Mouse (Mus musculus): ENCODE results near the gene Csk. TPM values are rescaled to one million over a fixed set of nuclear protein-coding genes. Genes with fewer than 3 reads are reported as not detected.

Csk gene
- polyA plus RNA-seq, 1 experiment from 2014 or later = 29.9 TPM

DNA sequence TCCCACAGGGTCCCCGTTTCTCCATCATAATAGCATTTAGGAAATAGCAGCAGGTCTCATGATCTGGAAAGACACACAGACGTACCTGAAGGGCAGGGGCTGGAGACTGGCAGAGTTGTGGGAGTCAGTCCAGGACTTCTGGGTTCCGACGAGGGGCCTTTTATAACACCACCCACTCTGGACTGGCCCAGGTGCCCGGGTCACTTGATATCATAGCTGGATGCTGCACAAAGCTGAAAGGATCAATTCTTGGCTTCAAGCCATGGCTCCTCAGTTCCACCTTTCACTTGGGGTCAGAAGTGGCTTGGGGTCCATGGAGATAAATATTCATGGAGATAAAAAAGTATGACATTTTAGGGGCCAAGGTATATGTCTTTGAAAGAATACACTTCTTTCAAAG, 30.1 kb upstream of the Csk start, which contains the start of gene Cyp1a2:
Cyp1a2 (minus strand) TSS at position 184 of the 400 bp plus-strand sequence.
- ATAC-seq (replicated peaks; ENCODE audit: extremely low read depth, insufficient read depth, low FRiP score) = no peak
- Histone ChIP-seq H3K9ac (ENCODE audit: low read length) (no peak within 1 kb of the TSS), H3K4me3 (ENCODE audit: low read length) (no peak within 1 kb of the TSS), H3K4me2 (ENCODE audit: low read depth, low read length) (no peak within 1 kb of the TSS), H3K4me1 (ENCODE audit: control insufficient read depth, insufficient read depth, low read length) (no peaks in the 10 kb centered on the region), H3K9me3 (replicated peaks; ENCODE audit: control insufficient read depth, low read length) (no peaks in the 10 kb centered on the region), H3K36me3 (ENCODE audit: control insufficient read depth, insufficient read depth) (no peaks in the 10 kb centered on the region), H3K27ac (ENCODE audit: low read length) (no peak within 1 kb of the TSS), H3K27me3 (ENCODE audit: control insufficient read depth, insufficient read depth, low read length) (no peaks in the 10 kb centered on the region)
- 69% methylated on average over 5 of the region's 5 CpGs for WGBS

DNA sequence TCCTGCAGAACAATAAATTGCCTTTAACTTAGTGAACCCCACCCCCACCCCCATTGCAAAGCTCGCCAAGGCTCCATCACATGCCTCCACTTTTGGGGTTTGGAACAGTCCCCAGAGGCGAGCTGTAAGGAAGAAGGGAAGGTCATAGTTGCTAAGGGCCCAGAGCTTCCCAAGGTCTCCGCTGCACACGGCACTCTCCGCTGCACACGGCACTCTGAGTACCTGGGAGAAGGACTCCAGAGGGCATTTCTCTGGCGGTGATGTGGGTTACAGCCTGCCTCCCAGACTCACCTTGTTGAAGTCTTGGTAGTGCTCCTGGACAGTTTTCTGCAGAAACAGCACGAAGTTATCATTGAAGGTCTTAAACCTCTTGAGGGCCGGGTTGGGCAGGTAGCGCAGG, 28.0 kb upstream of the Csk start:
- Histone ChIP-seq H3K4me1 (ENCODE audit: control insufficient read depth, insufficient read depth, low read length) (no peaks in the 10 kb centered on the region), H3K9ac (ENCODE audit: low read length) (no peak overlapping the region), H3K4me3 (ENCODE audit: low read length) (no peak overlapping the region), H3K4me2 (ENCODE audit: low read depth, low read length) (no peak overlapping the region), H3K9me3 (replicated peaks; ENCODE audit: control insufficient read depth, low read length) (no peaks in the 10 kb centered on the region), H3K27ac (ENCODE audit: low read length) (no peak overlapping the region), H3K27me3 (ENCODE audit: control insufficient read depth, insufficient read depth, low read length) (no peaks in the 10 kb centered on the region), H3K36me3 (ENCODE audit: control insufficient read depth, insufficient read depth) (no peaks in the 10 kb centered on the region)
- 74% methylated on average over 10 of the region's 10 CpGs for WGBS
- ATAC-seq (replicated peaks; ENCODE audit: extremely low read depth, insufficient read depth, low FRiP score) = no peak

- Histone ChIP-seq H3K36me3 (ENCODE audit: control insufficient read depth, insufficient read depth) (no peaks in the 10 kb centered on the region), H3K4me2 (ENCODE audit: low read depth, low read length) (no peak overlapping the region), H3K27ac (ENCODE audit: low read length) (no peak overlapping the region), H3K9me3 (replicated peaks; ENCODE audit: control insufficient read depth, low read length) (no peaks in the 10 kb centered on the region), H3K27me3 (ENCODE audit: control insufficient read depth, insufficient read depth, low read length) (no peaks in the 10 kb centered on the region), H3K4me3 (ENCODE audit: low read length) (no peak overlapping the region), H3K4me1 (ENCODE audit: control insufficient read depth, insufficient read depth, low read length) (no peaks in the 10 kb centered on the region), H3K9ac (ENCODE audit: low read length) (no peak overlapping the region)
- no peak for ATAC-seq (replicated peaks; ENCODE audit: extremely low read depth, insufficient read depth, low FRiP score)
- WGBS = 82% methylated on average over 5 of the region's 5 CpGs
Observed at GRCm38 (mm10) chr9:57671500-57671899, 18.1 kb upstream of the Csk start.

DNA sequence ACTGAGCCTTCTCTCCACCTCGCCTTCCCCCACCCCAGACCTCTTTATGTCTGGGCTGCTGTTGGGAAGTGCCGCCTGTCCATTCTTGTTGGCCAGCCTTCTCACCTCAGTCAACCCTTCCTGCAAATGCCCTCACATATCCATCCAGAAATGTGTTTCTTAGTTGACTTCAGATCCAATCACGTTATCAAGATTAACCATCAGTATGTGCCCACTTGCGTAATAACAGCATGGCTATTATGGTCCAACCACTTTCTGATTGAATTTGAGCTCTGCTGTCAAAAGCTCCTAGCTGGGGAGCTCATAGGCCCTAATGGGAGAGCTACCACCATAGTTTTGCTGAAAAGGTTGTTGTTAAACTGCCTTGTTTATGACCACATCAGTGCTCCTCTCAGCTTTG, 17.6 kb upstream of the Csk start:
- Histone ChIP-seq H3K36me3 (ENCODE audit: control insufficient read depth, insufficient read depth) (no peaks in the 10 kb centered on the region), H3K4me3 (ENCODE audit: low read length) (no peak overlapping the region), H3K4me1 (ENCODE audit: control insufficient read depth, insufficient read depth, low read length) (no peaks in the 10 kb centered on the region), H3K27ac (ENCODE audit: low read length) (no peak overlapping the region), H3K4me2 (ENCODE audit: low read depth, low read length) (no peak overlapping the region), H3K9me3 (replicated peaks; ENCODE audit: control insufficient read depth, low read length) (no peaks in the 10 kb centered on the region), H3K9ac (ENCODE audit: low read length) (no peak overlapping the region), H3K27me3 (ENCODE audit: control insufficient read depth, insufficient read depth, low read length) (no peaks in the 10 kb centered on the region)
- WGBS = 85% methylated on average over 4 of the region's 4 CpGs
- no peak for ATAC-seq (replicated peaks; ENCODE audit: extremely low read depth, insufficient read depth, low FRiP score)

GRCm38 (mm10) chr9:57669566-57669965, 16.1 kb upstream of the Csk start:
- Histone ChIP-seq H3K4me1 (ENCODE audit: control insufficient read depth, insufficient read depth, low read length) (no peaks in the 10 kb centered on the region), H3K4me2 (ENCODE audit: low read depth, low read length) (no peak overlapping the region), H3K9ac (ENCODE audit: low read length) (no peak overlapping the region), H3K4me3 (ENCODE audit: low read length) (no peak overlapping the region), H3K36me3 (ENCODE audit: control insufficient read depth, insufficient read depth) (no peaks in the 10 kb centered on the region), H3K9me3 (replicated peaks; ENCODE audit: control insufficient read depth, low read length) (no peaks in the 10 kb centered on the region), H3K27me3 (ENCODE audit: control insufficient read depth, insufficient read depth, low read length) (no peaks in the 10 kb centered on the region), H3K27ac (ENCODE audit: low read length) (no peak overlapping the region)
- 76% methylated on average over 3 of the region's 3 CpGs for WGBS
- no peak for ATAC-seq (replicated peaks; ENCODE audit: extremely low read depth, insufficient read depth, low FRiP score)

- ATAC-seq (replicated peaks; ENCODE audit: extremely low read depth, insufficient read depth, low FRiP score) = no peak
- no peak overlapping the region for H3K4me3 ChIP-seq (ENCODE audit: low read length)
- H3K9me3 ChIP-seq (replicated peaks; ENCODE audit: control insufficient read depth, low read length) = peaks cover 2% of the 10 kb centered on the region; the same call in 1 of the 2 replicates
- H3K9ac ChIP-seq (ENCODE audit: low read length) = no peak overlapping the region
- 50% methylated on average over 1 of the region's 1 CpGs for WGBS
- no peaks in the 10 kb centered on the region for H3K27me3 ChIP-seq (ENCODE audit: control insufficient read depth, insufficient read depth, low read length)
- H3K4me2 ChIP-seq (ENCODE audit: low read depth, low read length) = no peak overlapping the region
- no peaks in the 10 kb centered on the region for H3K36me3 ChIP-seq (ENCODE audit: control insufficient read depth, insufficient read depth)
- H3K4me1 ChIP-seq (ENCODE audit: control insufficient read depth, insufficient read depth, low read length) = no peaks in the 10 kb centered on the region
- H3K27ac ChIP-seq (ENCODE audit: low read length) = no peak overlapping the region
Observed at GRCm38 (mm10) chr9:57668277-57668676, 14.8 kb upstream of the Csk start.

GRCm38 (mm10) chr9:57667817-57668216, 14.4 kb upstream of the Csk start:
- Histone ChIP-seq H3K9me3 (replicated peaks; ENCODE audit: control insufficient read depth, low read length) (peaks cover 2% of the 10 kb centered on the region; the same call in 1 of the 2 replicates), H3K9ac (ENCODE audit: low read length) (no peak overlapping the region), H3K27ac (ENCODE audit: low read length) (no peak overlapping the region), H3K4me2 (ENCODE audit: low read depth, low read length) (no peak overlapping the region), H3K4me3 (ENCODE audit: low read length) (no peak overlapping the region), H3K4me1 (ENCODE audit: control insufficient read depth, insufficient read depth, low read length) (no peaks in the 10 kb centered on the region), H3K36me3 (ENCODE audit: control insufficient read depth, insufficient read depth) (no peaks in the 10 kb centered on the region), H3K27me3 (ENCODE audit: control insufficient read depth, insufficient read depth, low read length) (no peaks in the 10 kb centered on the region)
- ATAC-seq (replicated peaks; ENCODE audit: extremely low read depth, insufficient read depth, low FRiP score) = no peak
- WGBS = 53% methylated on average over 11 of the region's 11 CpGs

GRCm38 (mm10) chr9:57667136-57667535, 13.7 kb upstream of the Csk start:
- H3K27ac ChIP-seq (ENCODE audit: low read length) = no peak overlapping the region
- H3K9ac ChIP-seq (ENCODE audit: low read length) = no peak overlapping the region
- WGBS = 64% methylated on average over 3 of the region's 3 CpGs
- no peak for ATAC-seq (replicated peaks; ENCODE audit: extremely low read depth, insufficient read depth, low FRiP score)
- H3K9me3 ChIP-seq (replicated peaks; ENCODE audit: control insufficient read depth, low read length) = peaks cover 2% of the 10 kb centered on the region; the same call in 1 of the 2 replicates
- H3K4me2 ChIP-seq (ENCODE audit: low read depth, low read length) = no peak overlapping the region
- H3K4me1 ChIP-seq (ENCODE audit: control insufficient read depth, insufficient read depth, low read length) = no peaks in the 10 kb centered on the region
- H3K4me3 ChIP-seq (ENCODE audit: low read length) = no peak overlapping the region
- no peaks in the 10 kb centered on the region for H3K36me3 ChIP-seq (ENCODE audit: control insufficient read depth, insufficient read depth)
- H3K27me3 ChIP-seq (ENCODE audit: control insufficient read depth, insufficient read depth, low read length) = no peaks in the 10 kb centered on the region

DNA sequence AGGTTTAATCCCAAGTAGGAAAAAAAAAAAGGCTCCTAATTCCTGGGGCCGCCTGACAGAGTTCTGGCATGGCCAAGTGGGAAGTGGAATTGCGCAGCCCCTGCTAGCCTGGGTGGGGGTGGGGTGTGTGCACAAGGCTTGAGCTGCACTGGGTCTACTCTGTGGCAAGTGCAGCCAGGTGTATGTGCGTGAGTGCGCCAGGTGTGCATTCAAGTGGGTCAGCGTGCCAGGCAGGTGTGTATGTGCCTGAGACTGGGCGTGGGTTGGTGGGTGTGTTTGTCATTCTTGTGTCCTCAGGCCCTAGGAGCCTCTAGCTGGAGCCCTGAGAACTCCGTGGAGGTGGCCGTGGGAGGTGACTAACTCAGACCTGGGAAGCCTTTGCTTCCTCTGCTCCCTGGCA, 13.1 kb upstream of the Csk start:
- H3K27me3 ChIP-seq (ENCODE audit: control insufficient read depth, insufficient read depth, low read length) = no peaks in the 10 kb centered on the region
- no peak overlapping the region for H3K4me2 ChIP-seq (ENCODE audit: low read depth, low read length)
- no peaks in the 10 kb centered on the region for H3K4me1 ChIP-seq (ENCODE audit: control insufficient read depth, insufficient read depth, low read length)
- H3K9ac ChIP-seq (ENCODE audit: low read length) = no peak overlapping the region
- peaks cover 2% of the 10 kb centered on the region; the same call in 1 of the 2 replicates for H3K9me3 ChIP-seq (replicated peaks; ENCODE audit: control insufficient read depth, low read length)
- H3K27ac ChIP-seq (ENCODE audit: low read length) = no peak overlapping the region
- H3K4me3 ChIP-seq (ENCODE audit: low read length) = no peak overlapping the region
- H3K36me3 ChIP-seq (ENCODE audit: control insufficient read depth, insufficient read depth) = no peaks in the 10 kb centered on the region
- no peak for ATAC-seq (replicated peaks; ENCODE audit: extremely low read depth, insufficient read depth, low FRiP score)
- WGBS = 80% methylated on average over 8 of the region's 8 CpGs
